Mouse (Mus musculus) forebrain, embryonic 16.5 days (tissue): ENCODE measurements around the gene Nfix. TPM values are rescaled to one million over a fixed set of nuclear protein-coding genes. Genes with fewer than 3 reads are reported as not detected.

Experiments
- ATAC-seq: fragments of 200-750 bp; cut with Nextera tagmentation; 2 replicates; pipeline ENCODE4 v1.8.0; 2017; ENCODE audit warnings: mild to moderate bottlenecking, moderate library complexity
- H3K27ac ChIP-seq: fragments of 300-500 bp; sonication (generic); 2 replicates; pipeline ENCODE4 v1.5.1; 2014; ENCODE audit warnings: low read length, control low read depth
- H3K27me3 ChIP-seq: fragments of 300-500 bp; sonication (generic); replicated peaks from 2 replicates; pipeline ENCODE4 v1.6.1; 2014; ENCODE audit warnings: low read length; ENCODE audit not compliant: control insufficient read depth, insufficient read depth
- H3K36me3 ChIP-seq: fragments of 300-500 bp; sonication (generic); 2 replicates; pipeline ENCODE4 v1.6.1; 2014; ENCODE audit not compliant: control insufficient read depth, insufficient read depth
- H3K4me1 ChIP-seq: fragments of 300-500 bp; sonication (generic); replicated peaks from 2 replicates; pipeline ENCODE4 v1.6.1; 2014; ENCODE audit warnings: low read length; ENCODE audit not compliant: control insufficient read depth, insufficient read depth
- H3K4me2 ChIP-seq: fragments of 300-500 bp; sonication (generic); 2 replicates; pipeline ENCODE4 v1.6.1; 2014; ENCODE audit warnings: mild to moderate bottlenecking, low read length, control low read depth
- H3K4me3 ChIP-seq: fragments of 300-500 bp; sonication (generic); replicated peaks from 2 replicates; pipeline ENCODE4 v1.5.1; 2014; ENCODE audit warnings: mild to moderate bottlenecking, low read length, control low read depth
- H3K9ac ChIP-seq: fragments of 300-500 bp; sonication (generic); replicated peaks from 2 replicates; pipeline ENCODE4 v1.6.1; 2014; ENCODE audit warnings: low read depth, low read length, control low read depth
- H3K9me3 ChIP-seq: fragments of 300-500 bp; sonication (generic); 2 replicates; pipeline ENCODE4 v1.6.1; 2016; ENCODE audit warnings: low read length; ENCODE audit not compliant: control insufficient read depth
- WGBS: fragments of 180-500 bp; shearing (Covaris S2); extraction: QIAGEN DNeasy Blood & Tissue Kit; methylation state at CpG from one replicate; pipeline ENCODE4 v1.1.7; 2014; 5-methylcytosine and 5-hydroxymethylcytosine counted together
- polyA plus RNA-seq: library from polyadenylated mRNA; unstranded; fragments of >200 nt; fragmentation: Nextera tagmentation; extraction: Ambion mirVana; gene quantifications from 2 replicates; pipeline ENCODE4 v1.2.1, GENCODE M21; 2015

The Nfix gene
- polyA plus RNA-seq, 1 experiment from 2014 or later: 440 TPM

GRCm38 (mm10) chr8:84840248-84840999, 40.3 kb upstream of the Nfix start, which contains the start of gene Rad23a:
Gene Rad23a, minus strand, starts transcription at chr8:84840665.
- H3K27me3 ChIP-seq: no peaks in the 10 kb centered on the region
- H3K36me3 ChIP-seq: peaks cover 46% of the 10 kb centered on the region
- H3K27ac ChIP-seq: peak within 1 kb of the TSS; percentile 79
- H3K4me1 ChIP-seq: peaks cover 36% of the 10 kb centered on the region
- peak within 1 kb of the TSS; percentile 76 for H3K4me3 ChIP-seq
- H3K9ac ChIP-seq: peak within 1 kb of the TSS; percentile 88
- H3K4me2 ChIP-seq: peak within 1 kb of the TSS; percentile 73
- under 1% methylated on average over 47 of the region's 55 CpGs for WGBS
- H3K9me3 ChIP-seq: no peaks in the 10 kb centered on the region
- peak; percentile 96 for ATAC-seq

GRCm38 (mm10) chr8:84839875-84840247, 39.7 kb upstream of the Nfix start:
- H3K9ac ChIP-seq: peak overlapping the region; percentile 88
- peak overlapping the region; percentile 79 for H3K27ac ChIP-seq
- 5% methylated on average over 7 of the region's 7 CpGs for WGBS
- H3K27me3 ChIP-seq: no peaks in the 10 kb centered on the region
- peak overlapping the region; percentile 76 for H3K4me3 ChIP-seq
- no peaks in the 10 kb centered on the region for H3K9me3 ChIP-seq
- H3K36me3 ChIP-seq: peaks cover 46% of the 10 kb centered on the region
- ATAC-seq: no peak
- H3K4me1 ChIP-seq: peaks cover 36% of the 10 kb centered on the region
- H3K4me2 ChIP-seq: peak overlapping the region; percentile 73

- no peak overlapping the region for H3K27ac ChIP-seq
- H3K4me2 ChIP-seq: peak overlapping the region; percentile 73
- ATAC-seq: no peak
- H3K9me3 ChIP-seq: no peaks in the 10 kb centered on the region
- H3K4me1 ChIP-seq: peaks cover 36% of the 10 kb centered on the region
- H3K27me3 ChIP-seq: no peaks in the 10 kb centered on the region
- H3K9ac ChIP-seq: no peak overlapping the region
- H3K4me3 ChIP-seq: peak overlapping the region; percentile 76
- H3K36me3 ChIP-seq: peaks cover 41% of the 10 kb centered on the region
- 94% methylated on average over 2 of the region's 2 CpGs for WGBS
Measured at GRCm38 (mm10) chr8:84839411-84839810, 39.3 kb upstream of the Nfix start.

- ATAC-seq: no peak
- Histone ChIP-seq H3K9ac (no peak overlapping the region), H3K4me1 (peaks cover 38% of the 10 kb centered on the region), H3K4me2 (no peak overlapping the region), H3K27me3 (no peaks in the 10 kb centered on the region), H3K9me3 (no peaks in the 10 kb centered on the region), H3K36me3 (peaks cover 33% of the 10 kb centered on the region), H3K27ac (no peak overlapping the region), H3K4me3 (no peak overlapping the region)
- WGBS: 87% methylated on average over 5 of the region's 5 CpGs
Measured at GRCm38 (mm10) chr8:84838513-84838912, 38.4 kb upstream of the Nfix start.

GRCm38 (mm10) chr8:84837912-84838470, 37.8 kb upstream of the Nfix start:
- Histone ChIP-seq H3K4me2 (no peak overlapping the region), H3K9me3 (no peaks in the 10 kb centered on the region), H3K36me3 (peaks cover 28% of the 10 kb centered on the region), H3K4me1 (peaks cover 41% of the 10 kb centered on the region), H3K27me3 (no peaks in the 10 kb centered on the region), H3K27ac (no peak overlapping the region), H3K4me3 (no peak overlapping the region), H3K9ac (no peak overlapping the region)
- no peak for ATAC-seq
- 84% methylated on average over 15 of the region's 15 CpGs for WGBS

- Histone ChIP-seq H3K27me3 (no peaks in the 10 kb centered on the region), H3K27ac (no peak overlapping the region), H3K36me3 (peaks cover 21% of the 10 kb centered on the region), H3K4me3 (no peak overlapping the region), H3K4me1 (peaks cover 38% of the 10 kb centered on the region), H3K4me2 (no peak overlapping the region), H3K9me3 (no peaks in the 10 kb centered on the region), H3K9ac (no peak overlapping the region)
- WGBS: 75% methylated on average over 8 of the region's 8 CpGs
- no peak for ATAC-seq
Measured at GRCm38 (mm10) chr8:84837149-84837911, 37.2 kb upstream of the Nfix start.

- WGBS: 38% methylated on average over 10 of the region's 10 CpGs
- Histone ChIP-seq H3K9ac (no peak overlapping the region), H3K36me3 (peaks cover 14% of the 10 kb centered on the region), H3K27ac (peak overlapping the region; percentile 94), H3K9me3 (no peaks in the 10 kb centered on the region), H3K4me1 (peaks cover 38% of the 10 kb centered on the region), H3K4me3 (no peak overlapping the region), H3K27me3 (no peaks in the 10 kb centered on the region), H3K4me2 (peak overlapping the region; percentile 20)
- ATAC-seq: peak; percentile 68
Measured at GRCm38 (mm10) chr8:84834866-84835855, 35.0 kb upstream of the Nfix start.

GRCm38 (mm10) chr8:84834002-84834865, 34.1 kb upstream of the Nfix start:
- WGBS: 63% methylated on average over 19 of the region's 19 CpGs
- H3K9ac ChIP-seq: no peak overlapping the region
- no peak overlapping the region for H3K4me3 ChIP-seq
- peak overlapping the region; percentile 94 for H3K27ac ChIP-seq
- ATAC-seq: peak; percentile 60
- H3K27me3 ChIP-seq: no peaks in the 10 kb centered on the region
- peaks cover 14% of the 10 kb centered on the region for H3K36me3 ChIP-seq
- H3K9me3 ChIP-seq: no peaks in the 10 kb centered on the region
- peaks cover 34% of the 10 kb centered on the region for H3K4me1 ChIP-seq
- H3K4me2 ChIP-seq: peak overlapping the region; percentile 20; the same call in 1 of the 2 replicates
